Comparison of ENCODE assay signal across 12 mouse cellular contexts in the genomic region with DNA sequence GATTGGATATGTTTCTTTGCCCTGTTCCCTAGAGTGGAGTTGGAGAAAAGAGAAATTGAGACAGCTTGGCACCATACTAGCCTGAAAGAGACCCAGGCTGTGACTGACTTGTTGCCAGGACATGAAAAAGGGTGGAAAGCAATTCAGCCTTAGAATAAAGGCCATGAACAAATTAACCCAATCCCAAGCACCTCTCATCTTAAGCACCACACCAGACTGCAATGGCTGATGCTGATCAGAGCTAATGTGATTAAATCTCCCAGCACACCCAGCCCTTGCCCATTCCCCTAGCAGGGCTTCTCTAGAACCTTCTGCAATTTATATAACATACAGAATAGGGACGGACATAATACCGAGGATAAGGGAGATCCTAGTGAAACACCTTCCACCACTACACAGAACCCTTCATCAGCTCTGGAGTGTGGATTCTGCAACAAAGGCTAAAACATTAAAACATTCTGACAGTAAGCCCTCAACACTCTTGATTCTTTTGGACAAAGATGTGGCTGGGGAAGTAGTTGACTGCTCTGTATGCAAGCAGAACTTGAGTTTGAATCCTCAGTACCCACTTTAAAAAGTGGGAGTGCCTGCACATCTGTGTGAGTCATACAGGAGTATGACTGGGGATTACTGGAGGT. TPM values are rescaled to one million over a fixed set of nuclear protein-coding genes. Genes with fewer than 3 reads are reported as not detected.
DNase-seq lines count a peak whose midpoint lies in the region; ATAC-seq and TF ChIP-seq lines count a peak whose summit lies in the region.
"Had no signal": no experiment of that assay in that cellular context is flagged by ENCODE, and none has a peak within 500 bp of the region (broad histone marks: within the 10 kb centered on the region; RNA-seq: fewer than 3 reads in every experiment).

No protein-coding gene starts in this region.

- no peak for TF ChIP-seq POLR2A in cerebellum, adult 2 months (IDR thresholded peaks at IDR 0.05; ENCODE audit: borderline replicate concordance, insufficient read depth, low read length)

- H3K9me3 ChIP-seq in midbrain, embryonic 15.5 days = no peaks in the 10 kb centered on the region
- no peaks in the 10 kb centered on the region for H3K9me3 ChIP-seq in midbrain, embryonic 10.5 days (replicated peaks)
- H3K9me3 ChIP-seq in liver, embryonic 11.5 days (ENCODE audit: control insufficient read depth, low read length) = no peaks in the 10 kb centered on the region

- H3K9ac ChIP-seq in midbrain, embryonic 15.5 days = no peak overlapping the region
- 0 out of 2 replicates have a peak overlapping the region, but pooled peaks have one; percentile 13 for H3K9ac ChIP-seq in liver, embryonic 11.5 days (ENCODE audit: low read depth, low read length)

- TF ChIP-seq CTCF in cerebellum, adult 2 months (IDR thresholded peaks at IDR 0.05; ENCODE audit: borderline replicate concordance, insufficient read depth, low read depth, low read length) = no peak

- H3K4me2 ChIP-seq in midbrain, embryonic 15.5 days = no peak overlapping the region
- H3K4me2 ChIP-seq in liver, embryonic 11.5 days = no peak overlapping the region
- H3K4me2 ChIP-seq: midbrain, embryonic 11.5 days had no signal

- WGBS in cerebellum, adult 2 months = 38% methylated on average over 2 of the region's 2 CpGs
- WGBS in midbrain, embryonic 15.5 days = 27% methylated on average over 2 of the region's 2 CpGs
- WGBS in midbrain, embryonic 10.5 days = 37% methylated on average over 2 of the region's 2 CpGs
- 27% methylated on average over 2 of the region's 2 CpGs for WGBS in liver, embryonic 11.5 days

- H3K4me1 ChIP-seq in cerebellum, adult 2 months (ENCODE audit: control insufficient read depth, insufficient read depth, low read length) = 0 out of 2 replicates have a peak, but pooled peaks cover 2% of the 10 kb centered on the region
- H3K4me1 ChIP-seq in midbrain, embryonic 15.5 days = peaks cover 23% of the 10 kb centered on the region
- H3K4me1 ChIP-seq in midbrain, embryonic 10.5 days = peaks cover 20% of the 10 kb centered on the region
- peaks cover 10% of the 10 kb centered on the region for H3K4me1 ChIP-seq in liver, embryonic 11.5 days (replicated peaks; ENCODE audit: control insufficient read depth, insufficient read depth, low read length)

- H3K27me3 ChIP-seq in cerebellum, adult 2 months (ENCODE audit: control insufficient read depth, insufficient read depth, low read length) = no peaks in the 10 kb centered on the region
- H3K27me3 ChIP-seq in midbrain, embryonic 15.5 days (replicated peaks) = no peaks in the 10 kb centered on the region
- H3K27me3 ChIP-seq in midbrain, embryonic 10.5 days (ENCODE audit: low read depth, poor library complexity, severe bottlenecking) = no peaks in the 10 kb centered on the region
- no peaks in the 10 kb centered on the region for H3K27me3 ChIP-seq in liver, embryonic 11.5 days (replicated peaks; ENCODE audit: control insufficient read depth, insufficient read depth, low read length)

- no peak overlapping the region for H3K4me3 ChIP-seq in cerebellum, adult 2 months (replicated peaks; ENCODE audit: insufficient read depth, low read depth, low read length)
- no peak overlapping the region for H3K4me3 ChIP-seq in midbrain, embryonic 15.5 days
- no peak overlapping the region for H3K4me3 ChIP-seq in midbrain, embryonic 10.5 days
- H3K4me3 ChIP-seq in liver, embryonic 11.5 days (ENCODE audit: low read depth, low read length) = no peak overlapping the region

- ATAC-seq in midbrain, embryonic 15.5 days (replicated peaks) = no peak
- peak; percentile 19 for ATAC-seq in liver, embryonic 11.5 days (replicated peaks; ENCODE audit: low FRiP score)

- no peak overlapping the region for H3K27ac ChIP-seq in cerebellum, adult 2 months (ENCODE audit: insufficient read depth, low read length)
- H3K27ac ChIP-seq in midbrain, embryonic 15.5 days = peak overlapping the region; percentile 7; the same call in 1 of the 2 replicates
- no peak overlapping the region for H3K27ac ChIP-seq in midbrain, embryonic 10.5 days (replicated peaks)
- peak overlapping the region; percentile 14 for H3K27ac ChIP-seq in liver, embryonic 11.5 days (ENCODE audit: low read depth, low read length)
- H3K27ac ChIP-seq: stomach, postnatal 0 days had no signal

- DNase-seq in cerebellum, postnatal 10 days = peak; percentile 11 to 13
- DNase-seq in cerebellum, adult 2 months = no peak
- no peak for DNase-seq in midbrain, embryonic 10.5 days (ENCODE audit: low spot score)
- no peak for DNase-seq in liver, embryonic 11.5 days (ENCODE audit: low spot score)
- no peak for DNase-seq in left cerebral cortex, adult 8-10 months (ENCODE audit: low spot score in 2 of 2)
- no peak for DNase-seq in ovary, postnatal 10 days (ENCODE audit: low spot score)
- DNase-seq in neural tube, embryonic 10.5 days (ENCODE audit: extremely low spot score, low spot score) = no peak
- DNase-seq: adrenal gland, postnatal 25 days; kidney, adult 18-20 months had no signal

- peaks cover 38% of the 10 kb centered on the region; the same call in 1 of the 2 replicates for H3K36me3 ChIP-seq in midbrain, embryonic 15.5 days (replicated peaks)
- H3K36me3 ChIP-seq in midbrain, embryonic 10.5 days = peaks cover 62% of the 10 kb centered on the region
- H3K36me3 ChIP-seq in liver, embryonic 11.5 days (ENCODE audit: control insufficient read depth, insufficient read depth, low read length) = peaks cover 18% of the 10 kb centered on the region

RNA-seq across cellular contexts. Expression of a gene that starts 4.1 kb away (rescaled TPM):
- polyA plus RNA-seq in cerebellum, adult 2 months (2012; rRNA removed) = 979 and 1,058 TPM in 2 replicates
- polyA plus RNA-seq in midbrain, embryonic 15.5 days (2015; fragmentation: Nextera tagmentation; extraction: Ambion mirVana) = 84.7 and 98.7 TPM in 2 replicates
- polyA plus RNA-seq in midbrain, embryonic 10.5 days (2016; fragmentation: Nextera tagmentation; extraction: Ambion mirVana) = 112 and 145 TPM in 2 replicates
- polyA plus RNA-seq in liver, embryonic 11.5 days (2014; fragmentation: Nextera tagmentation; extraction: Ambion mirVana) = 260 and 303 TPM in 2 replicates
- total RNA-seq in left cerebral cortex, adult 8-10 months (2022) = 100 to 1,000 TPM; 157 to 280 (median 225) TPM

RNA-seq across cellular contexts. Expression of a gene that starts 13.8 kb away (rescaled TPM):
- polyA plus RNA-seq in cerebellum, adult 2 months (2012; rRNA removed) = 17.6 and 18.1 TPM in 2 replicates
- polyA plus RNA-seq in midbrain, embryonic 15.5 days (2015; fragmentation: Nextera tagmentation; extraction: Ambion mirVana) = 15.4 and 16.6 TPM in 2 replicates
- polyA plus RNA-seq in midbrain, embryonic 10.5 days (2016; fragmentation: Nextera tagmentation; extraction: Ambion mirVana) = 10.4 and 12.2 TPM in 2 replicates
- polyA plus RNA-seq in liver, embryonic 11.5 days (2014; fragmentation: Nextera tagmentation; extraction: Ambion mirVana) = 5.6 and 6.3 TPM in 2 replicates
- total RNA-seq in left cerebral cortex, adult 8-10 months (2022) = 10 to 100 TPM; 24.2 to 37.6 (median 28.5) TPM

Comparison
In these comparisons a context has a peak if more than half of its experiments do, and no peak if none do; other contexts are left out.
1. DNase-seq: peak in cerebellum, postnatal 10 days (2 of 2); none in cerebellum, adult 2 months (0 of 2), midbrain, embryonic 10.5 days (single experiment), liver, embryonic 11.5 days (single experiment), left cerebral cortex, adult 8-10 months (0 of 2), ovary, postnatal 10 days (single experiment) and neural tube, embryonic 10.5 days (single experiment).
2. H3K27ac ChIP-seq: peak in midbrain, embryonic 15.5 days (single experiment) and liver, embryonic 11.5 days (single experiment); none in cerebellum, adult 2 months (single experiment) and midbrain, embryonic 10.5 days (single experiment).